In genomic region chr11:34031015-34031805, GRCm38 (mm10) we compare ENCODE assay signal across 9 mouse cellular contexts. TPM values are rescaled to one million over a fixed set of nuclear protein-coding genes. Genes with fewer than 3 reads are reported as not detected.
DNase-seq lines count a peak whose midpoint lies in the region; ATAC-seq and TF ChIP-seq lines count a peak whose summit lies in the region.
"Had no signal": no experiment of that assay in that cellular context is flagged by ENCODE, and none has a peak within 500 bp of the region (broad histone marks: within the 10 kb centered on the region; RNA-seq: fewer than 3 reads in every experiment).

No protein-coding gene starts in this region.

- no peak overlapping the region for H3K9ac ChIP-seq in heart, adult 2 months (ENCODE audit: low read depth, low read length)
- no peak overlapping the region for H3K9ac ChIP-seq in liver, embryonic 14.5 days (replicated peaks)
- H3K9ac ChIP-seq: embryonic facial prominence, embryonic 13.5 days had no signal

- H3K4me1 ChIP-seq in heart, adult 2 months (ENCODE audit: control insufficient read depth, insufficient read depth, low read length), result peaks cover 2% of the 10 kb centered on the region
- peaks cover 5% of the 10 kb centered on the region for H3K4me1 ChIP-seq in heart, embryonic 10.5 days
- peaks cover 71% of the 10 kb centered on the region for H3K4me1 ChIP-seq in bone marrow macrophage, adult 2 months (ENCODE audit: control insufficient read depth, insufficient read depth, low read length)
- peaks cover 0 to 17% of the 10 kb centered on the region in 2 experiments; a peak in 3 of 4 replicates for H3K4me1 ChIP-seq in liver, embryonic 14.5 days (replicated peaks; ENCODE audit: control insufficient read depth in 2 of 2, insufficient read depth in 2 of 2, low read length in 1 of 2)

- no peaks in the 10 kb centered on the region for H3K9me3 ChIP-seq in heart, embryonic 10.5 days
- H3K9me3 ChIP-seq in liver, embryonic 14.5 days (ENCODE audit: control insufficient read depth, low read length), result no peaks in the 10 kb centered on the region
- H3K9me3 ChIP-seq: embryonic facial prominence, embryonic 13.5 days had no signal

- intact Hi-C loops in heart, adult 2 months (cut with DNase I), result no loop called here
- intact Hi-C loops in left cerebral cortex, adult 2 months (cut with DNase I), result no loop called here

- peak; percentile 69; the same call in 1 of the 2 replicates for ATAC-seq in liver, embryonic 14.5 days (ENCODE audit: insufficient read depth)
- no peak for ATAC-seq in erythroblast, adult 5-6 weeks (replicated peaks; ENCODE audit: low FRiP score, poor library complexity, severe bottlenecking)

- H3K36me3 ChIP-seq in heart, adult 2 months (ENCODE audit: control insufficient read depth, insufficient read depth, low read length), result no peaks in the 10 kb centered on the region
- no peaks in the 10 kb centered on the region for H3K36me3 ChIP-seq in heart, embryonic 10.5 days
- no peaks in the 10 kb centered on the region for H3K36me3 ChIP-seq in liver, embryonic 14.5 days (replicated peaks; ENCODE audit: control insufficient read depth, insufficient read depth, low read depth)
- H3K36me3 ChIP-seq in splenic B cell, adult 2 months (ENCODE audit: control insufficient read depth, insufficient read depth, low read length, poor library complexity, severe bottlenecking), result no peaks in the 10 kb centered on the region
- H3K36me3 ChIP-seq: embryonic facial prominence, embryonic 13.5 days had no signal

- TF ChIP-seq EP300 in heart, adult 2 months (IDR thresholded peaks at IDR 0.05; ENCODE audit: insufficient read depth, low read depth, low read length), result no peak
- no peak for TF ChIP-seq EP300 in liver, embryonic 14.5 days (IDR thresholded peaks at IDR 0.05; ENCODE audit: low read depth)

- peak; percentile 28 to 61 for DNase-seq in heart, adult 2 months
- DNase-seq in heart, embryonic 10.5 days (ENCODE audit: low spot score), result no peak
- DNase-seq in liver, embryonic 14.5 days (ENCODE audit: low read depth in 3 of 3, low spot score in 3 of 3), result peak in 1 of 3 experiments; percentile 14
- peak; percentile 70 for DNase-seq in splenic B cell, adult 2 months (ENCODE audit: low read depth, low spot score)
- no peak for DNase-seq in left cerebral cortex, adult 2 months (ENCODE audit: extremely low spot score in 1 of 2, low spot score in 2 of 2)
- DNase-seq in layer of hippocampus, adult 11-12 months (ENCODE audit: low spot score), result no peak

- peak overlapping the region; percentile 24; the same call in 1 of the 2 replicates for H3K4me2 ChIP-seq in liver, embryonic 14.5 days (ENCODE audit: low read depth)
- H3K4me2 ChIP-seq: embryonic facial prominence, embryonic 13.5 days had no signal

- no peak overlapping the region for H3K27ac ChIP-seq in heart, adult 2 months
- no peak overlapping the region for H3K27ac ChIP-seq in heart, embryonic 10.5 days
- peak overlapping the region; percentile 80 for H3K27ac ChIP-seq in bone marrow macrophage, adult 2 months (ENCODE audit: insufficient read depth, low read depth, low read length)
- no peak overlapping the region for H3K27ac ChIP-seq in liver, embryonic 14.5 days
- no peak overlapping the region for H3K27ac ChIP-seq in left cerebral cortex, adult 2 months
- H3K27ac ChIP-seq: embryonic facial prominence, embryonic 13.5 days had no signal

- no peak for TF ChIP-seq CTCF in heart, adult 2 months (IDR thresholded peaks at IDR 0.05)
- no peak for TF ChIP-seq CTCF in bone marrow macrophage, adult 2 months (IDR thresholded peaks at IDR 0.05; ENCODE audit: low read depth, low read length)
- TF ChIP-seq CTCF in liver, embryonic 14.5 days (IDR thresholded peaks at IDR 0.05; ENCODE audit: low read depth), result no peak
- no peak for TF ChIP-seq CTCF in left cerebral cortex, adult 2 months (IDR thresholded peaks at IDR 0.05)

- TF ChIP-seq POLR2A in heart, adult 2 months (IDR thresholded peaks at IDR 0.05; ENCODE audit: insufficient read depth, low read depth, low read length), result no peak
- no peak for TF ChIP-seq POLR2A in bone marrow macrophage, adult 2 months (IDR thresholded peaks at IDR 0.05; ENCODE audit: borderline replicate concordance, low read depth, low read length)

- 32% methylated on average over 8 of the region's 8 CpGs for WGBS in heart, adult 2 months
- 46% methylated on average over 8 of the region's 8 CpGs for WGBS in heart, embryonic 10.5 days
- WGBS in liver, embryonic 14.5 days (ENCODE audit: insufficient replicate concordance), result 15% methylated on average over 8 of the region's 8 CpGs

- no peaks in the 10 kb centered on the region for H3K79me2 ChIP-seq in heart, adult 2 months (replicated peaks; ENCODE audit: control insufficient read depth, insufficient read depth, low read length)

- H3K4me3 ChIP-seq in heart, adult 2 months, result no peak overlapping the region
- H3K4me3 ChIP-seq in heart, embryonic 10.5 days, result no peak overlapping the region
- no peak overlapping the region for H3K4me3 ChIP-seq in bone marrow macrophage, adult 2 months (ENCODE audit: insufficient read depth, low read length)
- no peak overlapping the region; a peak in 1 of 4 replicates for H3K4me3 ChIP-seq in liver, embryonic 14.5 days (ENCODE audit: insufficient read depth in 1 of 2, low read depth in 2 of 2, low read length in 2 of 2)
- H3K4me3 ChIP-seq in left cerebral cortex, adult 2 months, result no peak overlapping the region
- H3K4me3 ChIP-seq: embryonic facial prominence, embryonic 13.5 days had no signal

- H3K27me3 ChIP-seq in heart, adult 2 months (ENCODE audit: control insufficient read depth, insufficient read depth, low read length), result no peaks in the 10 kb centered on the region
- H3K27me3 ChIP-seq in heart, embryonic 10.5 days (ENCODE audit: insufficient read depth, poor library complexity, severe bottlenecking), result no peaks in the 10 kb centered on the region
- H3K27me3 ChIP-seq in liver, embryonic 14.5 days (ENCODE audit: control insufficient read depth, insufficient read depth, low read length), result no peaks in the 10 kb centered on the region
- H3K27me3 ChIP-seq in splenic B cell, adult 2 months (ENCODE audit: control insufficient read depth, insufficient read depth, low read length, poor library complexity, severe bottlenecking), result no peaks in the 10 kb centered on the region
- H3K27me3 ChIP-seq: embryonic facial prominence, embryonic 13.5 days had no signal

RNA-seq across cellular contexts. Expression of gene Lcp2, which starts 15.5 kb away (rescaled TPM):
- 1 to 10 TPM; 1.6 to 1.7 TPM for total RNA-seq in heart, adult 2 months (2021)
- polyA plus RNA-seq in heart, adult 2 months (2012; rRNA removed), result 1.3 and 1.8 TPM in 2 replicates
- polyA plus RNA-seq in heart, embryonic 10.5 days (2016; fragmentation: Nextera tagmentation; extraction: Ambion mirVana), result 1.3 and 2.4 TPM in 2 replicates
- polyA plus RNA-seq in bone marrow macrophage, adult 2 months (2012; ENCODE audit: insufficient read depth, insufficient read length, missing spikeins), result 96.8 and 118 TPM in 2 replicates
- 5.4 and 7.1 TPM in 2 replicates for polyA plus RNA-seq in liver, embryonic 14.5 days (2012; rRNA removed)
- polyA plus RNA-seq in liver, embryonic 14.5 days (2014; fragmentation: Nextera tagmentation; extraction: Ambion mirVana), result 6.8 and 7.1 TPM in 2 replicates
- 33.2 and 59.8 TPM in 2 replicates for total RNA-seq in erythroblast, adult 5-6 weeks (2015; ENCODE audit: low replicate concordance)
- 12.3 and 20.1 TPM in 2 replicates for total RNA-seq in erythroblast, adult 5-6 weeks (2017; ENCODE audit: low replicate concordance)
- 1 to 10 TPM; 3.5 to 3.8 TPM for total RNA-seq in left cerebral cortex, adult 2 months (2021)

RNA-seq across cellular contexts. Expression of gene Kcnip1, which starts 38.3 kb away (rescaled TPM):
- under 1 TPM in 1 of 2 experiments, not detected in 1; 0.11 TPM for total RNA-seq in heart, adult 2 months (2021)
- polyA plus RNA-seq in heart, adult 2 months (2012; rRNA removed), result 0.18 and 0.20 TPM in 2 replicates
- polyA plus RNA-seq in heart, embryonic 10.5 days (2016; fragmentation: Nextera tagmentation; extraction: Ambion mirVana), result 0.33 and 1.8 TPM in 2 replicates
- polyA plus RNA-seq in bone marrow macrophage, adult 2 months (2012; ENCODE audit: insufficient read depth, insufficient read length, missing spikeins), result not detected in 2 replicates
- polyA plus RNA-seq in liver, embryonic 14.5 days (2012; rRNA removed), result 0.10 and 0.15 TPM in 2 replicates
- polyA plus RNA-seq in liver, embryonic 14.5 days (2014; fragmentation: Nextera tagmentation; extraction: Ambion mirVana), result 0.14 and 0.25 TPM in 2 replicates
- not detected in 2 replicates for total RNA-seq in erythroblast, adult 5-6 weeks (2015; ENCODE audit: low replicate concordance)
- total RNA-seq in erythroblast, adult 5-6 weeks (2017; ENCODE audit: low replicate concordance), result not detected in 2 replicates
- total RNA-seq in left cerebral cortex, adult 2 months (2021), result 10 to 100 TPM; 28.1 TPM

Comparison
In these comparisons a context has a peak if more than half of its experiments do, and no peak if none do; other contexts are left out.
1. DNase-seq: peak in heart, adult 2 months (2 of 2) and splenic B cell, adult 2 months (single experiment); none in heart, embryonic 10.5 days (single experiment), left cerebral cortex, adult 2 months (0 of 2) and layer of hippocampus, adult 11-12 months (single experiment).
2. RNA of gene Lcp2, which starts 15.5 kb away (polyA plus RNA-seq): 96.8 to 118 TPM in bone marrow macrophage, adult 2 months; 5.4 to 7.1 TPM in liver, embryonic 14.5 days, 1.3 to 2.4 TPM in heart, embryonic 10.5 days and 1.3 to 1.8 TPM in heart, adult 2 months; every median in the first group is over 10 times any median in the second.